In genomic region chr1:136333512-136333911, GRCm38 (mm10) we compare ENCODE assay signal across 18 mouse cellular contexts.
"Had no signal": no experiment of that assay in that cellular context is flagged by ENCODE, and none has a peak within 500 bp of the region (broad histone marks: within the 10 kb centered on the region; RNA-seq: fewer than 3 reads in every experiment).

No protein-coding gene starts in this region.

- H3K36me3 ChIP-seq: midbrain, embryonic 15.5 days had no signal

- H3K27me3 ChIP-seq: midbrain, embryonic 13.5 days; midbrain, embryonic 15.5 days; neural tube, embryonic 13.5 days; neural tube, embryonic 15.5 days had no signal

- H3K9ac ChIP-seq: lung, embryonic 14.5 days; midbrain, embryonic 13.5 days; midbrain, embryonic 15.5 days; neural tube, embryonic 13.5 days; neural tube, embryonic 15.5 days had no signal

- H3K9me3 ChIP-seq: midbrain, embryonic 10.5 days; midbrain, embryonic 13.5 days; midbrain, embryonic 15.5 days; neural tube, embryonic 13.5 days; neural tube, embryonic 15.5 days had no signal

- H3K4me2 ChIP-seq: lung, embryonic 14.5 days; midbrain, embryonic 13.5 days; midbrain, embryonic 15.5 days; neural tube, embryonic 13.5 days; neural tube, embryonic 15.5 days had no signal

- H3K4me3 ChIP-seq: midbrain, embryonic 10.5 days; midbrain, embryonic 13.5 days; midbrain, embryonic 15.5 days; myocyte; neural tube, embryonic 13.5 days; neural tube, embryonic 15.5 days had no signal

- ATAC-seq: midbrain, embryonic 15.5 days had no signal

- H3K27ac ChIP-seq: midbrain, embryonic 10.5 days; midbrain, embryonic 13.5 days; midbrain, embryonic 15.5 days; neural tube, embryonic 13.5 days; neural tube, embryonic 15.5 days had no signal

- DNase-seq: lung, adult 18-20 months; lung, embryonic 14.5 days; lung, postnatal 10 days; lung, postnatal 4 days; retina, postnatal 1 day; right cerebral cortex, adult 18-20 months; right cerebral cortex, postnatal 25 days; right cerebral cortex, postnatal 4 days; spleen, adult 18-20 months; thymus, adult 18-20 months; thymus, postnatal 14 days; thymus, postnatal 36 days had no signal
